Mouse (Mus musculus) ES-Bruce4 (cell line): ENCODE measurements at regions not wholly inside any gene's neighbourhood (a gene's known extent, or its start where the extent isn't known, plus 50 kb on each side); places are given as distances from the start of the nearest gene placed in this dataset.

Source experiments
- H3K27ac ChIP-seq: 2 replicates; pipeline ENCODE4 v1.5.1; 2012; ENCODE audit warnings: low read length, inconsistent platforms; ENCODE audit not compliant: insufficient read depth
- H3K27me3 ChIP-seq: 2 replicates; pipeline ENCODE4 v1.6.1; 2012; ENCODE audit warnings: mild to moderate bottlenecking, low read length, inconsistent platforms; ENCODE audit not compliant: control insufficient read depth, poor library complexity, insufficient read depth, severe bottlenecking
- H3K36me3 ChIP-seq: 2 replicates; pipeline ENCODE4 v1.6.1; 2012; ENCODE audit warnings: inconsistent platforms, mild to moderate bottlenecking, low read length, moderate library complexity; ENCODE audit not compliant: control insufficient read depth, poor library complexity, insufficient read depth, severe bottlenecking
- H3K4me1 ChIP-seq: one replicate; pipeline ENCODE4 v1.8.1; 2011; ENCODE audit warnings: low read length; ENCODE audit not compliant: control insufficient read depth, insufficient read depth
- H3K4me3 ChIP-seq: 2 replicates; pipeline ENCODE4 v1.5.1; 2011; ENCODE audit warnings: low read depth, mild to moderate bottlenecking, low read length
- H3K9ac ChIP-seq: 2 replicates; pipeline ENCODE4 v1.6.1; 2012; ENCODE audit warnings: low read depth, mild to moderate bottlenecking, inconsistent platforms; ENCODE audit not compliant: poor library complexity, severe bottlenecking
- H3K9me3 ChIP-seq: replicated peaks from 2 replicates; pipeline ENCODE4 v1.6.1; 2012; ENCODE audit warnings: mild to moderate bottlenecking, low read length, inconsistent platforms; ENCODE audit not compliant: control insufficient read depth, poor library complexity, insufficient read depth, severe bottlenecking
- CTCF ChIP-seq: IDR thresholded peaks from one replicate; pipeline ENCODE4 v1.8.1; 2011; ENCODE audit warnings: low read depth, low read length
- EP300 ChIP-seq: IDR thresholded peaks from 2 replicates; pipeline ENCODE4 v1.6.1; 2011; ENCODE audit warnings: low read depth, low read length; ENCODE audit not compliant: insufficient read depth
- POLR2A ChIP-seq: IDR thresholded peaks from one replicate; pipeline ENCODE4 v1.8.1; 2011; ENCODE audit warnings: low read length; ENCODE audit not compliant: insufficient read depth

- Histone ChIP-seq H3K4me1 (no peaks in the 10 kb centered on the region), H3K36me3 (no peaks in the 10 kb centered on the region), H3K27me3 (no peaks in the 10 kb centered on the region), H3K9ac (no peak overlapping the region), H3K9me3 (no peaks in the 10 kb centered on the region), H3K27ac (no peak overlapping the region), H3K4me3 (no peak overlapping the region)
- no peak for TF ChIP-seq EP300
- no peak for TF ChIP-seq CTCF
- TF ChIP-seq POLR2A: no peak
Observed at GRCm38 (mm10) chr2:108744797-108745196, 535.7 kb upstream of the Kif18a start.

- Histone ChIP-seq H3K36me3 (no peaks in the 10 kb centered on the region), H3K9ac (no peak overlapping the region), H3K27ac (no peak overlapping the region), H3K27me3 (no peaks in the 10 kb centered on the region), H3K4me3 (no peak overlapping the region), H3K9me3 (no peaks in the 10 kb centered on the region), H3K4me1 (no peaks in the 10 kb centered on the region)
- TF ChIP-seq EP300 (no peak), CTCF (no peak), POLR2A (no peak)
Observed at GRCm38 (mm10) chr2:108753494-108754225, 526.9 kb upstream of the Kif18a start.

GRCm38 (mm10) chr2:108755821-108756220 lies 524.7 kb upstream of the Kif18a start:
- no peak overlapping the region for H3K4me3 ChIP-seq
- H3K9ac ChIP-seq: no peak overlapping the region
- TF ChIP-seq CTCF (no peak), POLR2A (no peak), EP300 (no peak)
- no peaks in the 10 kb centered on the region for H3K27me3 ChIP-seq
- H3K9me3 ChIP-seq: no peaks in the 10 kb centered on the region
- no peaks in the 10 kb centered on the region for H3K36me3 ChIP-seq
- no peaks in the 10 kb centered on the region for H3K4me1 ChIP-seq
- H3K27ac ChIP-seq: no peak overlapping the region

- H3K4me3 ChIP-seq: no peak overlapping the region
- TF ChIP-seq POLR2A (no peak), CTCF (no peak), EP300 (no peak)
Observed at GRCm38 (mm10) chr2:108756251-108756650, 524.3 kb upstream of the Kif18a start.

GRCm38 (mm10) chr2:108764703-108765102 lies 515.8 kb upstream of the Kif18a start:
- Histone ChIP-seq H3K27ac (no peak overlapping the region), H3K4me1 (no peaks in the 10 kb centered on the region), H3K9me3 (no peaks in the 10 kb centered on the region), H3K4me3 (no peak overlapping the region), H3K27me3 (no peaks in the 10 kb centered on the region), H3K36me3 (no peaks in the 10 kb centered on the region), H3K9ac (no peak overlapping the region)
- TF ChIP-seq CTCF: no peak
- TF ChIP-seq POLR2A: no peak
- no peak for TF ChIP-seq EP300

More at GRCm38 (mm10) chr2:108756251-108756650, 524.3 kb upstream of the Kif18a start:
- no peaks in the 10 kb centered on the region for H3K36me3 ChIP-seq
- H3K9ac ChIP-seq: no peak overlapping the region
- no peaks in the 10 kb centered on the region for H3K4me1 ChIP-seq
- no peaks in the 10 kb centered on the region for H3K9me3 ChIP-seq
- H3K27me3 ChIP-seq: no peaks in the 10 kb centered on the region
- H3K27ac ChIP-seq: no peak overlapping the region

GRCm38 (mm10) chr2:108766461-108766860 lies 514.1 kb upstream of the Kif18a start:
- Histone ChIP-seq H3K27me3 (no peaks in the 10 kb centered on the region), H3K4me3 (no peak overlapping the region), H3K36me3 (no peaks in the 10 kb centered on the region), H3K9ac (no peak overlapping the region), H3K27ac (no peak overlapping the region), H3K9me3 (no peaks in the 10 kb centered on the region), H3K4me1 (no peaks in the 10 kb centered on the region)
- TF ChIP-seq EP300 (no peak), CTCF (no peak), POLR2A (no peak)
